8 mouse cellular contexts compared by ENCODE assay signal in genomic region chr6:59023455-59024163, GRCm38 (mm10). TPM values are rescaled to one million over a fixed set of nuclear protein-coding genes. Genes with fewer than 3 reads are reported as not detected.
DNase-seq lines count a peak whose midpoint lies in the region; ATAC-seq lines count a peak whose summit lies in the region.

No protein-coding gene starts in this region.

- peak overlapping the region; percentile 81 for H3K9ac ChIP-seq in heart, embryonic 13.5 days

- ATAC-seq in heart, embryonic 13.5 days (ENCODE audit: extremely low read depth, insufficient number of reproducible peaks, low FRiP score, low TSS enrichment) = no peak

- H3K36me3 ChIP-seq in heart, embryonic 13.5 days = no peaks in the 10 kb centered on the region
- H3K36me3 ChIP-seq in hindbrain, embryonic 10.5 days = no peaks in the 10 kb centered on the region
- H3K36me3 ChIP-seq in macrophage (ENCODE audit: inconsistent target) = no peaks in the 10 kb centered on the region

- H3K79me2 ChIP-seq in macrophage (ENCODE audit: inconsistent target) = no peaks in the 10 kb centered on the region

- DNase-seq in heart, adult 18-20 months = no peak
- no peak for DNase-seq in hindbrain, embryonic 10.5 days (ENCODE audit: low spot score)
- no peak for DNase-seq in urinary bladder, postnatal 25 days (ENCODE audit: low spot score)
- DNase-seq in urinary bladder, adult 2 months (ENCODE audit: low spot score) = no peak
- no peak for DNase-seq in c-Kit-positive CD71-positive TER-119-positive erythroid progenitor cells, embryonic 14.5 days (ENCODE audit: low spot score)

- H3K27me3 ChIP-seq in heart, embryonic 13.5 days (replicated peaks) = no peaks in the 10 kb centered on the region
- H3K27me3 ChIP-seq in hindbrain, embryonic 10.5 days (ENCODE audit: insufficient read depth, poor library complexity, severe bottlenecking) = no peaks in the 10 kb centered on the region

- WGBS in heart, embryonic 13.5 days = 40% methylated on average over 6 of the region's 6 CpGs
- WGBS in hindbrain, embryonic 10.5 days = 54% methylated on average over 6 of the region's 6 CpGs
- 46% methylated on average over 6 of the region's 6 CpGs for WGBS in macrophage (ENCODE audit: missing documents)

- H3K4me2 ChIP-seq in heart, embryonic 13.5 days = peak overlapping the region; percentile 74

- H3K9me3 ChIP-seq in heart, embryonic 13.5 days = no peaks in the 10 kb centered on the region
- no peaks in the 10 kb centered on the region for H3K9me3 ChIP-seq in hindbrain, embryonic 10.5 days

- peaks cover 15% of the 10 kb centered on the region for H3K4me1 ChIP-seq in heart, embryonic 13.5 days
- H3K4me1 ChIP-seq in brown adipose tissue, adult 24 weeks (ENCODE audit: control insufficient read depth, insufficient read depth, insufficient read length, low read length) = peaks cover 3% of the 10 kb centered on the region; the same call in 1 of the 2 replicates
- no peaks in the 10 kb centered on the region; the same call in 1 of the 2 replicates for H3K4me1 ChIP-seq in hindbrain, embryonic 10.5 days (replicated peaks)

- peak overlapping the region; percentile 82 for H3K27ac ChIP-seq in heart, embryonic 13.5 days (replicated peaks)
- H3K27ac ChIP-seq in brown adipose tissue, adult 24 weeks (replicated peaks; ENCODE audit: low read depth, low read length) = peak overlapping the region; percentile 72
- H3K27ac ChIP-seq in hindbrain, embryonic 10.5 days = peak overlapping the region; percentile 75
- H3K27ac ChIP-seq in macrophage = no peak overlapping the region

- H3K4me3 ChIP-seq in heart, embryonic 13.5 days = peak overlapping the region; percentile 62
- H3K4me3 ChIP-seq in brown adipose tissue, adult 24 weeks (ENCODE audit: insufficient read depth, low read depth, low read length) = peak overlapping the region; percentile 78
- peak overlapping the region; percentile 60 for H3K4me3 ChIP-seq in hindbrain, embryonic 10.5 days
- H3K4me3 ChIP-seq in macrophage (ENCODE audit: inconsistent target) = peak overlapping the region; percentile 30

RNA-seq across cellular contexts. Expression of gene Fam13a, which starts 0.7 kb away (rescaled TPM):
- polyA plus RNA-seq in heart, embryonic 13.5 days (2015; fragmentation: Nextera tagmentation; extraction: Ambion mirVana) = 5.7 and 7.1 TPM in 2 replicates
- 10 to 100 TPM; 20.8 to 29.9 TPM for total RNA-seq in heart, adult 18-20 months (2021)
- 80.3 and 118 TPM in 2 replicates for polyA plus RNA-seq in brown adipose tissue, adult 24 weeks (2012; ENCODE audit: insufficient read depth, insufficient read length, missing spikeins)
- 3.2 and 3.5 TPM in 2 replicates for polyA plus RNA-seq in hindbrain, embryonic 10.5 days (2016; fragmentation: Nextera tagmentation; extraction: Ambion mirVana)
- 1 to 10 TPM in 13 of 26 experiments, under 1 TPM in 11, not detected in 2; 0.08 to 5.4 (median 1.1) TPM for total RNA-seq in macrophage (2018; cell fraction: chromatin; rRNA removed)
- total RNA-seq in macrophage (2018; cell fraction: cytosol; rRNA removed) = 1 to 10 TPM in 3 of 26 experiments, under 1 TPM in 23; 0.19 to 1.4 (median 0.40) TPM
- 1 to 10 TPM in 9 of 26 experiments, under 1 TPM in 17; 0.06 to 3.2 (median 0.41) TPM for total RNA-seq in macrophage (2018; cell fraction: nucleus; rRNA removed)
- polyA plus RNA-seq in macrophage (2018) = 0.44 to 0.75 TPM (median 0.71 TPM) in 3 replicates
- polyA plus RNA-seq in urinary bladder, adult 2 months (2012; rRNA removed) = 3.6 and 4.7 TPM in 2 replicates

Comparison
In these comparisons a context has a peak if more than half of its experiments do, and no peak if none do; other contexts are left out.
1. RNA of gene Fam13a, which starts 0.7 kb away (polyA plus RNA-seq): 80.3 to 118 TPM in brown adipose tissue, adult 24 weeks; 5.7 to 7.1 TPM in heart, embryonic 13.5 days, 3.6 to 4.7 TPM in urinary bladder, adult 2 months, 3.2 to 3.5 TPM in hindbrain, embryonic 10.5 days and 0.44 to 0.75 TPM in macrophage; every median in the first group is over 10 times any median in the second.
2. Peak in every context shown above with its lines, with median percentiles within 50 percentile points of each other: H3K4me3 ChIP-seq.